Mouse (Mus musculus) erythroblast, embryonic 14.5 days (primary cell): ENCODE data around the gene Daam1.

Experiments
- GATA1 ChIP-seq: IDR thresholded peaks from 2 replicates; pipeline ENCODE4 v1.6.1; 2012; ENCODE audit warnings: low read length, inconsistent platforms, mixed read lengths
- TAL1 ChIP-seq: IDR thresholded peaks from 3 replicates; pipeline ENCODE4 v1.6.1; 2012; ENCODE audit warnings: low read length, inconsistent platforms, mixed read lengths

- no peak for TF ChIP-seq GATA1
- peak; percentile 33; the same call in 1 of the 3 replicates for TF ChIP-seq TAL1
Measured at GRCm38 (mm10) chr12:71901859-71902258, 71.0 kb downstream of the Daam1 start.
